Mouse (Mus musculus) hindbrain, embryonic 13.5 days (tissue): ENCODE results near the gene Ddx3x. TPM values are rescaled to one million over a fixed set of nuclear protein-coding genes. Genes with fewer than 3 reads are reported as not detected.
A peak's percentile ranks its signal among the peaks of the same experiment; 100 is the strongest.
"Not testable (repeated sequence)": the region's sequence is repeated elsewhere in the genome, so short reads cannot be mapped to it uniquely, and the experiment has no call there.

ENCODE experiments used
- ATAC-seq: fragments of 200-750 bp; cut with Nextera tagmentation; 2 replicates; pipeline ENCODE4 v1.8.0; 2017; ENCODE audit warnings: moderate TSS enrichment; ENCODE audit not compliant: low FRiP score
- H3K27ac ChIP-seq: fragments of 300-500 bp; sonication (generic); 2 replicates; pipeline ENCODE4 v1.5.1; 2015; ENCODE audit warnings: inconsistent platforms, mild to moderate bottlenecking, moderate library complexity
- H3K27me3 ChIP-seq: fragments of 300-500 bp; sonication (generic); 2 replicates; pipeline ENCODE4 v1.6.1; 2015; ENCODE audit warnings: mild to moderate bottlenecking, inconsistent platforms
- H3K36me3 ChIP-seq: fragments of 300-500 bp; sonication (generic); 2 replicates; pipeline ENCODE4 v1.6.1; 2015; ENCODE audit warnings: mild to moderate bottlenecking, inconsistent platforms
- H3K4me1 ChIP-seq: fragments of 300-500 bp; sonication (generic); replicated peaks from 2 replicates; pipeline ENCODE4 v1.6.1; 2015; ENCODE audit warnings: inconsistent platforms
- H3K4me2 ChIP-seq: fragments of 300-500 bp; sonication (generic); 2 replicates; pipeline ENCODE4 v1.6.1; 2015; ENCODE audit warnings: inconsistent platforms, mild to moderate bottlenecking, moderate library complexity
- H3K4me3 ChIP-seq: fragments of 300-500 bp; sonication (generic); 2 replicates; pipeline ENCODE4 v1.5.1; 2015; ENCODE audit warnings: mild to moderate bottlenecking, inconsistent platforms
- H3K9ac ChIP-seq: fragments of 300-500 bp; sonication (generic); 2 replicates; pipeline ENCODE4 v1.6.1; 2015; ENCODE audit warnings: mild to moderate bottlenecking, inconsistent platforms
- H3K9me3 ChIP-seq: fragments of 300-500 bp; sonication (generic); 2 replicates; pipeline ENCODE4 v1.6.1; 2016; ENCODE audit warnings: inconsistent platforms
- WGBS: fragments of 180-500 bp; shearing (Covaris S2); methylation state at CpG from one replicate; pipeline ENCODE4 v1.1.7; 2015; 5-methylcytosine and 5-hydroxymethylcytosine counted together
- polyA plus RNA-seq: library from polyadenylated mRNA; unstranded; fragments of >200 nt; fragmentation: Nextera tagmentation; extraction: Ambion mirVana; gene quantifications from 2 replicates; pipeline ENCODE4 v1.2.1, GENCODE M21; 2015

Ddx3x gene
- polyA plus RNA-seq, 1 experiment from 2014 or later = 120 TPM

GRCm38 (mm10) chrX:13285772-13286171 is 5.0 kb downstream of the Ddx3x start:
- H3K4me3 ChIP-seq = no peak overlapping the region
- H3K27me3 ChIP-seq = no peaks in the 10 kb centered on the region

GRCm38 (mm10) chrX:13294505-13295228 is 13.9 kb downstream of the Ddx3x start:
- peaks cover 27% of the 10 kb centered on the region for H3K36me3 ChIP-seq
- H3K9ac ChIP-seq = no peak overlapping the region
- no peak overlapping the region for H3K4me3 ChIP-seq
- H3K4me2 ChIP-seq = no peak overlapping the region
- H3K9me3 ChIP-seq = no peaks in the 10 kb centered on the region
- no peaks in the 10 kb centered on the region for H3K4me1 ChIP-seq
- H3K27me3 ChIP-seq = no peaks in the 10 kb centered on the region
- ATAC-seq = peak; percentile 59; the same call in 1 of the 2 replicates
- no peak overlapping the region for H3K27ac ChIP-seq
- 51% methylated on average over 6 of the region's 6 CpGs for WGBS

More at GRCm38 (mm10) chrX:13285772-13286171, 5.0 kb downstream of the Ddx3x start:
- ATAC-seq = no peak
- no peaks in the 10 kb centered on the region for H3K9me3 ChIP-seq
- peaks cover 17% of the 10 kb centered on the region for H3K4me1 ChIP-seq
- no peak overlapping the region for H3K4me2 ChIP-seq
- peaks cover 48% of the 10 kb centered on the region for H3K36me3 ChIP-seq
- WGBS = 88% methylated on average over 4 of the region's 4 CpGs
- no peak overlapping the region for H3K9ac ChIP-seq
- no peak overlapping the region for H3K27ac ChIP-seq

- Histone ChIP-seq H3K9me3 (no peaks in the 10 kb centered on the region), H3K4me2 (no peak overlapping the region)
- ATAC-seq = no peak
Measured at GRCm38 (mm10) chrX:13295229-13295571, 14.4 kb downstream of the Ddx3x start.

GRCm38 (mm10) chrX:13296241-13296640 is 15.5 kb downstream of the Ddx3x start:
- H3K36me3 ChIP-seq = peaks cover 12% of the 10 kb centered on the region
- not testable (repeated sequence) for H3K4me2 ChIP-seq, H3K4me1 ChIP-seq, H3K27ac ChIP-seq, H3K27me3 ChIP-seq, ATAC-seq, H3K9me3 ChIP-seq, H3K9ac ChIP-seq, H3K4me3 ChIP-seq
- 26% methylated on average over 4 of the region's 4 CpGs for WGBS

More at GRCm38 (mm10) chrX:13295229-13295571, 14.4 kb downstream of the Ddx3x start:
- no peaks in the 10 kb centered on the region for H3K27me3 ChIP-seq
- H3K4me3 ChIP-seq = no peak overlapping the region
- H3K36me3 ChIP-seq = peaks cover 23% of the 10 kb centered on the region
- H3K27ac ChIP-seq = no peak overlapping the region
- no peak overlapping the region for H3K9ac ChIP-seq
- no peaks in the 10 kb centered on the region for H3K4me1 ChIP-seq

GRCm38 (mm10) chrX:13306190-13306589 is 25.4 kb downstream of the Ddx3x start:
- 85% methylated on average over 3 of the region's 3 CpGs for WGBS
- ATAC-seq = no peak
- no peaks in the 10 kb centered on the region for H3K9me3 ChIP-seq
- H3K36me3 ChIP-seq = no peaks in the 10 kb centered on the region
- no peak overlapping the region for H3K9ac ChIP-seq
- H3K4me1 ChIP-seq = no peaks in the 10 kb centered on the region
- no peak overlapping the region for H3K27ac ChIP-seq
- H3K4me3 ChIP-seq = no peak overlapping the region
- no peak overlapping the region for H3K4me2 ChIP-seq
- no peaks in the 10 kb centered on the region for H3K27me3 ChIP-seq

GRCm38 (mm10) chrX:13311396-13311795 is 30.6 kb downstream of the Ddx3x start:
- WGBS = 87% methylated on average over 4 of the region's 4 CpGs
- no peak for ATAC-seq
- Histone ChIP-seq H3K36me3 (no peaks in the 10 kb centered on the region), H3K4me3 (no peak overlapping the region), H3K27me3 (0 out of 2 replicates have a peak, but pooled peaks cover 2% of the 10 kb centered on the region), H3K9ac (no peak overlapping the region), H3K9me3 (no peaks in the 10 kb centered on the region), H3K27ac (no peak overlapping the region), H3K4me2 (no peak overlapping the region), H3K4me1 (no peaks in the 10 kb centered on the region)

- Histone ChIP-seq H3K27me3 (peaks cover 22% of the 10 kb centered on the region; the same call in 1 of the 2 replicates), H3K4me1 (no peaks in the 10 kb centered on the region), H3K9ac (no peak overlapping the region), H3K36me3 (no peaks in the 10 kb centered on the region), H3K4me2 (no peak overlapping the region), H3K4me3 (no peak overlapping the region), H3K27ac (no peak overlapping the region), H3K9me3 (no peaks in the 10 kb centered on the region)
- no peak for ATAC-seq
- 83% methylated on average over 7 of the region's 7 CpGs for WGBS
Measured at GRCm38 (mm10) chrX:13329611-13330010, 48.8 kb downstream of the Ddx3x start.

Other genes starting within 250 kb of the Ddx3x start
- 38.6 TPM in 2 replicates for gene Usp9x, start 209.5 kb upstream of the Ddx3x start, polyA plus RNA-seq
- gene Nyx, start 185.1 kb downstream of the Ddx3x start, polyA plus RNA-seq = 0.18 and 0.22 TPM in 2 replicates